Mouse (Mus musculus) heart, embryonic 16.5 days (tissue): ENCODE data around the gene Chrna3. TPM values are rescaled to one million over a fixed set of nuclear protein-coding genes. Genes with fewer than 3 reads are reported as not detected.

ENCODE experiments used
- ATAC-seq: fragments of 200-750 bp; cut with Nextera tagmentation; replicated peaks from 2 replicates; pipeline ENCODE4 v1.8.0; 2017; ENCODE audit warnings: moderate number of reproducible peaks; ENCODE audit not compliant: insufficient read depth, low FRiP score; ENCODE audit errors: extremely low read depth
- H3K27ac ChIP-seq: fragments of 300-500 bp; sonication (generic); 2 replicates; pipeline ENCODE4 v1.5.1; 2014; ENCODE audit warnings: mild to moderate bottlenecking, low read length, control low read depth, moderate library complexity
- H3K27me3 ChIP-seq: fragments of 300-500 bp; sonication (generic); 2 replicates; pipeline ENCODE4 v1.6.1; 2014; ENCODE audit warnings: low read length, mixed read lengths; ENCODE audit not compliant: control insufficient read depth, insufficient read depth
- H3K36me3 ChIP-seq: fragments of 300-500 bp; sonication (generic); 2 replicates; pipeline ENCODE4 v1.6.1; 2014; ENCODE audit not compliant: control insufficient read depth, insufficient read depth
- H3K4me1 ChIP-seq: fragments of 300-500 bp; sonication (generic); 2 replicates; pipeline ENCODE4 v1.6.1; 2014; ENCODE audit warnings: low read length, mixed read lengths; ENCODE audit not compliant: control insufficient read depth, insufficient read depth
- H3K4me2 ChIP-seq: fragments of 300-500 bp; sonication (generic); 2 replicates; pipeline ENCODE4 v1.6.1; 2014; ENCODE audit warnings: low read depth, mild to moderate bottlenecking, control low read depth, low read length
- H3K4me3 ChIP-seq: fragments of 300-500 bp; sonication (generic); 2 replicates; pipeline ENCODE4 v1.5.1; 2014; ENCODE audit warnings: mild to moderate bottlenecking, control low read depth, low read length
- H3K9ac ChIP-seq: fragments of 300-500 bp; sonication (generic); 2 replicates; pipeline ENCODE4 v1.6.1; 2014; ENCODE audit warnings: low read length, control low read depth
- H3K9me3 ChIP-seq: fragments of 300-500 bp; sonication (generic); replicated peaks from 2 replicates; pipeline ENCODE4 v1.6.1; 2016; ENCODE audit warnings: low read length; ENCODE audit not compliant: control insufficient read depth
- WGBS: fragments of 180-500 bp; shearing (Covaris S2); extraction: QIAGEN DNeasy Blood & Tissue Kit; methylation state at CpG from one replicate; pipeline ENCODE4 v1.1.7; 2014; 5-methylcytosine and 5-hydroxymethylcytosine counted together
- polyA plus RNA-seq: library from polyadenylated mRNA; unstranded; fragments of >200 nt; fragmentation: Nextera tagmentation; extraction: Ambion mirVana; gene quantifications from 2 replicates; pipeline ENCODE4 v1.2.1, GENCODE M21; 2015

Gene Chrna3
- 0.20 and 0.26 TPM in 2 replicates for polyA plus RNA-seq

- no peak within 1 kb of the TSS for H3K9ac ChIP-seq
- WGBS = 2% methylated on average over 36 of the region's 39 CpGs
- peaks cover 6% of the 10 kb centered on the region for H3K4me1 ChIP-seq
- peaks cover 38% of the 10 kb centered on the region for H3K27me3 ChIP-seq
- H3K9me3 ChIP-seq = no peaks in the 10 kb centered on the region
- ATAC-seq = no peak
- H3K36me3 ChIP-seq = no peaks in the 10 kb centered on the region
- H3K4me3 ChIP-seq = peak within 1 kb of the TSS; percentile 29
- H3K27ac ChIP-seq = no peak within 1 kb of the TSS
- peak within 1 kb of the TSS; percentile 43 for H3K4me2 ChIP-seq
These were observed at the start of gene Chrna3 for GRCm38 (mm10) chr9:55026275-55026663. TSS of gene Chrna3 (minus strand) at chr9:55026562.

- 15% methylated on average over 5 of the region's 5 CpGs for WGBS
- ATAC-seq = no peak
These were observed 41.6 kb upstream of the Chrna3 start for GRCm38 (mm10) chr9:55067965-55068265.

GRCm38 (mm10) chr9:55067260-55067964 is 41.0 kb upstream of the Chrna3 start:
- 27% methylated on average over 8 of the region's 8 CpGs for WGBS
- Histone ChIP-seq H3K36me3 (no peaks in the 10 kb centered on the region), H3K4me3 (no peak overlapping the region), H3K4me1 (no peaks in the 10 kb centered on the region), H3K27ac (no peak overlapping the region), H3K9ac (no peak overlapping the region), H3K4me2 (no peak overlapping the region), H3K27me3 (no peaks in the 10 kb centered on the region), H3K9me3 (no peaks in the 10 kb centered on the region)
- ATAC-seq = no peak; the same call in 1 of the 2 replicates

More at GRCm38 (mm10) chr9:55067965-55068265, 41.6 kb upstream of the Chrna3 start:
- Histone ChIP-seq H3K27ac (no peak overlapping the region), H3K4me3 (no peak overlapping the region), H3K27me3 (no peaks in the 10 kb centered on the region), H3K9ac (no peak overlapping the region), H3K9me3 (no peaks in the 10 kb centered on the region), H3K4me1 (no peaks in the 10 kb centered on the region), H3K4me2 (no peak overlapping the region), H3K36me3 (no peaks in the 10 kb centered on the region)

GRCm38 (mm10) chr9:55065241-55065640 is 38.9 kb upstream of the Chrna3 start:
- Histone ChIP-seq H3K4me2 (no peak overlapping the region), H3K4me3 (no peak overlapping the region), H3K36me3 (no peaks in the 10 kb centered on the region), H3K27ac (no peak overlapping the region), H3K27me3 (no peaks in the 10 kb centered on the region), H3K9ac (no peak overlapping the region), H3K9me3 (no peaks in the 10 kb centered on the region), H3K4me1 (no peaks in the 10 kb centered on the region)
- 76% methylated on average over 9 of the region's 9 CpGs for WGBS
- ATAC-seq = no peak

- Histone ChIP-seq H3K9me3 (no peaks in the 10 kb centered on the region), H3K36me3 (no peaks in the 10 kb centered on the region), H3K4me1 (no peaks in the 10 kb centered on the region), H3K4me2 (no peak overlapping the region), H3K27ac (no peak overlapping the region), H3K4me3 (no peak overlapping the region), H3K27me3 (no peaks in the 10 kb centered on the region), H3K9ac (no peak overlapping the region)
- no peak for ATAC-seq
- 89% methylated on average over 4 of the region's 4 CpGs for WGBS
These were observed 31.7 kb upstream of the Chrna3 start for GRCm38 (mm10) chr9:55058067-55058466.

- no peaks in the 10 kb centered on the region for H3K4me1 ChIP-seq
- no peaks in the 10 kb centered on the region for H3K9me3 ChIP-seq
- H3K27me3 ChIP-seq = no peaks in the 10 kb centered on the region
- 76% methylated on average over 2 of the region's 2 CpGs for WGBS
- no peaks in the 10 kb centered on the region for H3K36me3 ChIP-seq
- no peak overlapping the region for H3K4me2 ChIP-seq
- ATAC-seq = no peak
- no peak overlapping the region for H3K27ac ChIP-seq
- no peak overlapping the region for H3K4me3 ChIP-seq
- no peak overlapping the region for H3K9ac ChIP-seq
These were observed 29.1 kb upstream of the Chrna3 start for GRCm38 (mm10) chr9:55055386-55055930.

GRCm38 (mm10) chr9:55048211-55048880 is 22.0 kb upstream of the Chrna3 start, which contains the start of gene Chrnb4:
TSS of gene Chrnb4 (minus strand) at chr9:55048779.
- ATAC-seq = peak; percentile 52; the same call in 1 of the 2 replicates
- 0 out of 2 replicates have a peak, but pooled peaks cover 5% of the 10 kb centered on the region for H3K27me3 ChIP-seq
- peak within 1 kb of the TSS; percentile 63 for H3K9ac ChIP-seq
- WGBS = under 1% methylated on average over 23 of the region's 23 CpGs
- H3K4me3 ChIP-seq = peak within 1 kb of the TSS; percentile 55
- peak within 1 kb of the TSS; percentile 94 for H3K4me2 ChIP-seq
- no peak within 1 kb of the TSS for H3K27ac ChIP-seq
- no peaks in the 10 kb centered on the region for H3K9me3 ChIP-seq
- H3K4me1 ChIP-seq = 0 out of 2 replicates have a peak, but pooled peaks cover 3% of the 10 kb centered on the region
- H3K36me3 ChIP-seq = no peaks in the 10 kb centered on the region

GRCm38 (mm10) chr9:55046764-55047163 is 20.4 kb upstream of the Chrna3 start:
- H3K9ac ChIP-seq = no peak overlapping the region
- H3K27ac ChIP-seq = no peak overlapping the region
- no peaks in the 10 kb centered on the region for H3K36me3 ChIP-seq
- WGBS = 0% methylated on average over 3 of the region's 3 CpGs
- no peaks in the 10 kb centered on the region for H3K9me3 ChIP-seq
- 0 out of 2 replicates have a peak, but pooled peaks cover 5% of the 10 kb centered on the region for H3K27me3 ChIP-seq
- 0 out of 2 replicates have a peak, but pooled peaks cover 3% of the 10 kb centered on the region for H3K4me1 ChIP-seq
- no peak overlapping the region for H3K4me2 ChIP-seq
- ATAC-seq = no peak
- no peak overlapping the region for H3K4me3 ChIP-seq

GRCm38 (mm10) chr9:55045001-55045400 is 18.6 kb upstream of the Chrna3 start:
- Histone ChIP-seq H3K4me2 (no peak overlapping the region), H3K9ac (no peak overlapping the region), H3K36me3 (no peaks in the 10 kb centered on the region), H3K4me1 (0 out of 2 replicates have a peak, but pooled peaks cover 3% of the 10 kb centered on the region), H3K27ac (no peak overlapping the region), H3K9me3 (no peaks in the 10 kb centered on the region), H3K4me3 (no peak overlapping the region), H3K27me3 (0 out of 2 replicates have a peak, but pooled peaks cover 5% of the 10 kb centered on the region)
- ATAC-seq = no peak
- WGBS = 64% methylated on average over 2 of the region's 2 CpGs
